Mouse (Mus musculus): ENCODE measurements around the gene Mrpl4. TPM values are rescaled to one million over a fixed set of nuclear protein-coding genes. Genes with fewer than 3 reads are reported as not detected.

Gene Mrpl4
- polyA plus RNA-seq, 1 experiment from 2014 or later: 151 TPM

DNA sequence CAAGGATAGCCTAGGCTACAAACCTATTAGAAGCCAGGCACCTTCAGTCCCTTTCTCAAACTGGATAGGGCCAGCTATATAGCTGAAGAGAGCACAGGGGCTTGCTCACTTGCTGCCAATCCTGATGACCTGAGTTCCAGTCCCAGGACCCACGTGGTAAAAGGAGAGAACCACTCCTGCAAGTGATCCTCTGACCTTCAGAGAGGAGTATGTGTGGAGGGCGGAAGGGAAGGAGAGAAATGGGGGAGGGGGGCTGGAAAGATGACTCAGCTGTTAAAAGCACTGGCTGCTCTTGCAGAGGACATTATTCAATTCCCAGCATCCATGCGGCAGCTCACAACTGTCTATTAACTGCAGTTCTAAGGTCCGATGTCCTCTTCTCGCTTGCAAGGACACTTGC lies 23.4 kb upstream of the Mrpl4 start:
- no peak for ATAC-seq (replicated peaks; ENCODE audit: low FRiP score, low TSS enrichment, low read depth)
- Histone ChIP-seq H3K4me3 (ENCODE audit: low read depth, low read length) (no peak overlapping the region), H3K9me3 (ENCODE audit: control insufficient read depth, low read length) (no peaks in the 10 kb centered on the region), H3K4me2 (ENCODE audit: low read length) (no peak overlapping the region), H3K36me3 (ENCODE audit: control insufficient read depth, insufficient read depth, low read length) (no peaks in the 10 kb centered on the region), H3K27me3 (replicated peaks; ENCODE audit: control insufficient read depth, insufficient read depth, low read length) (no peaks in the 10 kb centered on the region), H3K4me1 (replicated peaks; ENCODE audit: control insufficient read depth, insufficient read depth, low read length) (peaks cover 23% of the 10 kb centered on the region), H3K9ac (ENCODE audit: low read length) (no peak overlapping the region), H3K27ac (ENCODE audit: low read depth) (0 out of 2 replicates have a peak overlapping the region, but pooled peaks have one; percentile 0)
- no peak for DNase-seq (ENCODE audit: low spot score)
- WGBS: 54% methylated on average over 5 of the region's 5 CpGs

DNA sequence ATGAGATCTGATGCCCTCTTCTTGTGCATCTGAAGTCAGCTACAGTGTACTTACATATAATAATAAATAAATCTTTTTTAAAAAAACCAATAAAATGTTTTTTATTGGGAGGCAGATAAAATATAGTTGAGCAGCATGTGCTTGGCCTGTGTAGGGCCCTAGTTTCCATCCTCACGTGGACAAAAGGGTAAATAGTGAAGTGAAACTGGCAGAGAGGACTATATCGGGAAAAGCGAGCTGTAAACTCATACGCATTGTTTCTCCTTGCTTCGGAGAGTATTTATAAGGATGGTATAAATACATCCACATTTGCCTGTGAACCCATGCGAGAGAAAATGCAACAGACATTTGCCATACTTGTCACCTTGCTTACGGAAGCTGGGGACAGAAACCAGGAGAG lies 22.8 kb upstream of the Mrpl4 start:
- H3K27ac ChIP-seq (ENCODE audit: low read depth): no peak overlapping the region
- H3K9me3 ChIP-seq (ENCODE audit: control insufficient read depth, low read length): no peaks in the 10 kb centered on the region
- ATAC-seq (replicated peaks; ENCODE audit: low FRiP score, low TSS enrichment, low read depth): no peak
- H3K4me2 ChIP-seq (ENCODE audit: low read length): no peak overlapping the region
- DNase-seq (ENCODE audit: low spot score): no peak
- H3K9ac ChIP-seq (ENCODE audit: low read length): no peak overlapping the region
- 79% methylated on average over 7 of the region's 7 CpGs for WGBS
- H3K4me1 ChIP-seq (replicated peaks; ENCODE audit: control insufficient read depth, insufficient read depth, low read length): peaks cover 18% of the 10 kb centered on the region
- H3K27me3 ChIP-seq (replicated peaks; ENCODE audit: control insufficient read depth, insufficient read depth, low read length): no peaks in the 10 kb centered on the region
- no peaks in the 10 kb centered on the region for H3K36me3 ChIP-seq (ENCODE audit: control insufficient read depth, insufficient read depth, low read length)
- no peak overlapping the region for H3K4me3 ChIP-seq (ENCODE audit: low read depth, low read length)

DNA sequence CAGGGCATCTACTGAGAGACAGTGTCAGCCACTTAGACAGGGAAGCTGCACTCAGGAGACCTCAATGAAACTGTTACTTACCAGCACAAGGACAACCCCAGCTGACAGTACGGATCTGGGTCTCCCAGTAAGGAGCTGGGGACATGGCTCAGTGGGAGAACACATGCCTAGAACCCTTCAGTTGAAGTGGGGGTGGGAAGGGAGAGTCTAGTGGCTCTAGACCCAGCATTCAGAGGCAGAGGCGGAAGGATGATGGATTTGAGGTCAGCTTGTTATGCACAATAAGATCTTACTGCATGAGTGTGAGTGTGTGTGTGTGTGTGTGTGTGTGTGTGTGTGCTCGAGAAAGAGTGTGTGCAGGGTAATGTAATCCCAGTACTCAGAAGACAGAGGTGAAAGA lies 20.4 kb upstream of the Mrpl4 start:
- Histone ChIP-seq H3K4me1 (replicated peaks; ENCODE audit: control insufficient read depth, insufficient read depth, low read length) (peaks cover 18% of the 10 kb centered on the region), H3K27me3 (replicated peaks; ENCODE audit: control insufficient read depth, insufficient read depth, low read length) (no peaks in the 10 kb centered on the region), H3K9me3 (ENCODE audit: control insufficient read depth, low read length) (no peaks in the 10 kb centered on the region), H3K4me3 (ENCODE audit: low read depth, low read length) (no peak overlapping the region), H3K4me2 (ENCODE audit: low read length) (no peak overlapping the region), H3K36me3 (ENCODE audit: control insufficient read depth, insufficient read depth, low read length) (no peaks in the 10 kb centered on the region), H3K27ac (ENCODE audit: low read depth) (no peak overlapping the region), H3K9ac (ENCODE audit: low read length) (no peak overlapping the region)
- ATAC-seq (replicated peaks; ENCODE audit: low FRiP score, low TSS enrichment, low read depth): no peak
- 65% methylated on average over 3 of the region's 3 CpGs for WGBS
- DNase-seq (ENCODE audit: low spot score): no peak

DNA sequence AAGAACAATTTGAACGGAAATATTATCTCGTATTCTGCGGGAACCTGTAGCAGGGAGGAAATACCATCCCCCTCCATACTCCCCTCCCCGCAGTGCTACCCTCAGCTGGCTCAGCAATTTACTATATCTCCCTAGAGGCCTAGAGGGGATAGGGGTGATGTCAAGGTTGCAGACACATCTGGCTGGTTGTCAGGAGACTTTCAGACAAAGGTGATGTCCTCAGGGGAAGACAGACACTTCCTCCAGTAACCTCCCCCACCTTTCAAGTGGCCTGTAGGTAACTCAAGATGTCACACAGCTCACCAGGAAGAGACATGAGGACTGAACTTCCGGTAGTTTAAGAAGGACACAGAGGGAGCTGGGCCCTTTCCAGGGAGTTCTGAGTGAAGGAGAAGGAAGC lies 19.4 kb upstream of the Mrpl4 start:
- Histone ChIP-seq H3K27me3 (replicated peaks; ENCODE audit: control insufficient read depth, insufficient read depth, low read length) (no peaks in the 10 kb centered on the region), H3K27ac (ENCODE audit: low read depth) (no peak overlapping the region), H3K4me2 (ENCODE audit: low read length) (no peak overlapping the region), H3K9ac (ENCODE audit: low read length) (no peak overlapping the region), H3K36me3 (ENCODE audit: control insufficient read depth, insufficient read depth, low read length) (no peaks in the 10 kb centered on the region), H3K9me3 (ENCODE audit: control insufficient read depth, low read length) (no peaks in the 10 kb centered on the region), H3K4me3 (ENCODE audit: low read depth, low read length) (no peak overlapping the region), H3K4me1 (replicated peaks; ENCODE audit: control insufficient read depth, insufficient read depth, low read length) (peaks cover 25% of the 10 kb centered on the region)
- WGBS: 45% methylated on average over 5 of the region's 5 CpGs
- DNase-seq (ENCODE audit: low spot score) (no peak), ATAC-seq (replicated peaks; ENCODE audit: low FRiP score, low TSS enrichment, low read depth) (no peak)

DNA sequence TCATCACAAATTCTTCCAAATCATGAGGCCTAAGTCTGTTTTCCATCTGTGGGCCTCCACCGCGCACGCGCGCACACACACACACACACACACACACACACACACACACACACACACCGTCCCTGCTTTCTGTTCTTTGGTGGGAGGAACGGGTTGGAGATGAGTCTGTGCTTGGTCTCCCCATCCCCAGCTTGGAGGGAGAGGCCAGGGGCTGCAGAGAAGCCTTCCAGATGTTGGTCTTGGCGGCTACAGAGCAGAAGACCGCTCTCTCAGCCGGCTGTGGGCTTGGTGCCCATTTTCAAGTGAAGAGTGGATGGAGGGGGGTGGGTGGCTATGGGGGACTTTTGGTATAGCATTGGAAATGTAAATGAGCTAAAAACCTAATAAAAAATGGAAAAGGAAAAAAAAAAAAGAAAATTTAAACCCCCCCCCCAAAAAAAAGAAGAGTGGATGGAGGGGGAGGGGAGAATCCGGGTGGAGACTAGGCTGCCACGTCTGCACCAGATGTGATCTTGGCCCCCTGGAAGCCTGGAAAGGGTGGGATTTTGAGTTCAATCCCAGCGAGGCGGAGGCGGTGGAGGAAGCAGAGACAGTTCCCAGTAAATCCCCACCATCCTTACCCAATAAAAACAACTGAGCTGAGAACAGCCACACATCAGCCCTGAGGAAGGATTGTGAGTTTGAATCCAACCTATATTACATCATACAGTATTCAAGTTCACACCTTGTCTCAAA lies 15.4 kb upstream of the Mrpl4 start:
- peak; percentile 79 for DNase-seq (ENCODE audit: low spot score)
- Histone ChIP-seq H3K27ac (ENCODE audit: low read depth) (peak overlapping the region; percentile 78), H3K36me3 (ENCODE audit: control insufficient read depth, insufficient read depth, low read length) (no peaks in the 10 kb centered on the region), H3K4me2 (ENCODE audit: low read length) (peak overlapping the region; percentile 6; the same call in 1 of the 2 replicates), H3K4me1 (replicated peaks; ENCODE audit: control insufficient read depth, insufficient read depth, low read length) (peaks cover 30% of the 10 kb centered on the region), H3K27me3 (replicated peaks; ENCODE audit: control insufficient read depth, insufficient read depth, low read length) (no peaks in the 10 kb centered on the region), H3K9ac (ENCODE audit: low read length) (no peak overlapping the region), H3K9me3 (ENCODE audit: control insufficient read depth, low read length) (no peaks in the 10 kb centered on the region), H3K4me3 (ENCODE audit: low read depth, low read length) (no peak overlapping the region)
- 41% methylated on average over 15 of the region's 15 CpGs for WGBS
- peak; percentile 72 for ATAC-seq (replicated peaks; ENCODE audit: low FRiP score, low TSS enrichment, low read depth)

DNA sequence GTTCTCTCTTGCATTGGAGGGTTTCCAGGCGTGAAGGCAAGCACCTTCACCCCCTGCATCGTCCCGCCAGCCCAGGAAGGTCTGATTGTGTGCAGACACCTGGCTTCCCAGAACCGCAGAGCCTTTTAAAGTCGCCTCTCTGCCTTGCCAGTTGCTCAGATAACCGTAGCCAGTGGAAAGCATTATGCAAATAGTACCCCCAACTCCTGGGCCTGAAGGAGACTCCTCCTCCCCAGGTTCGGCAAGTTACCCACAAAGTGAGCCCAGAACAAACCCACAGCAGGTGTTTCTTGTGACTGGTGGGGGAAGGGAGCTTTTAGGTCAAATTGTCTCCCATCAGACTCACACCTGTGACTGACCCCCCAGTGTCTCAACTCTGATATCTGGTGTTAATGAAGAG lies 14.6 kb upstream of the Mrpl4 start:
- H3K9ac ChIP-seq (ENCODE audit: low read length): no peak overlapping the region
- H3K27ac ChIP-seq (ENCODE audit: low read depth): peak overlapping the region; percentile 78
- no peak for DNase-seq (ENCODE audit: low spot score)
- 25% methylated on average over 7 of the region's 7 CpGs for WGBS
- no peak for ATAC-seq (replicated peaks; ENCODE audit: low FRiP score, low TSS enrichment, low read depth)
- H3K27me3 ChIP-seq (replicated peaks; ENCODE audit: control insufficient read depth, insufficient read depth, low read length): no peaks in the 10 kb centered on the region
- H3K4me1 ChIP-seq (replicated peaks; ENCODE audit: control insufficient read depth, insufficient read depth, low read length): peaks cover 30% of the 10 kb centered on the region
- no peaks in the 10 kb centered on the region for H3K9me3 ChIP-seq (ENCODE audit: control insufficient read depth, low read length)
- no peak overlapping the region for H3K4me2 ChIP-seq (ENCODE audit: low read length)
- no peak overlapping the region for H3K4me3 ChIP-seq (ENCODE audit: low read depth, low read length)
- no peaks in the 10 kb centered on the region for H3K36me3 ChIP-seq (ENCODE audit: control insufficient read depth, insufficient read depth, low read length)

DNA sequence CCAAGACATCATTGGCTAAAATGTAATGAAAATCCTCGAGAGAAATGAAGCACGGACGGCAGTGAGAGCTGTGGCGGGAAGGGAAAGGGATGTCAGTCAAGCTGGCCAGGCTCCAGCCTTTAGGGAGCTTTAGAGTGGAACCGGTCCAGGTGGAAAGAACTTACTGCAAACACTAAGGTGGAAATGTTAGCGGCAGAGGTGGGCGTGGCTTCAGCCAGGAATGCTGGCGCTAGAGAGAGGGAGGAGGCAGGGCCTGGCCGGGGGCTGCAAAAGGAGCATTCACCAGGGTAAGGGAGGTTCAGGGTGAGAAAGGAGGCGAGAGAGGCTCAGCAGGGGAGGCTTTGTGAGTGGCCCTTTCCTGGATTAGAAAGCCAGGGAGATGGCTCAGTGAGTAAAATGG lies 11.7 kb upstream of the Mrpl4 start:
- H3K9me3 ChIP-seq (ENCODE audit: control insufficient read depth, low read length): no peaks in the 10 kb centered on the region
- H3K27ac ChIP-seq (ENCODE audit: low read depth): no peak overlapping the region
- H3K4me2 ChIP-seq (ENCODE audit: low read length): peak overlapping the region; percentile 34
- peaks cover 25% of the 10 kb centered on the region for H3K4me1 ChIP-seq (replicated peaks; ENCODE audit: control insufficient read depth, insufficient read depth, low read length)
- ATAC-seq (replicated peaks; ENCODE audit: low FRiP score, low TSS enrichment, low read depth): no peak
- H3K9ac ChIP-seq (ENCODE audit: low read length): no peak overlapping the region
- WGBS: 7% methylated on average over 10 of the region's 10 CpGs
- no peak overlapping the region for H3K4me3 ChIP-seq (ENCODE audit: low read depth, low read length)
- DNase-seq (ENCODE audit: low spot score): peak; percentile 68
- no peaks in the 10 kb centered on the region for H3K36me3 ChIP-seq (ENCODE audit: control insufficient read depth, insufficient read depth, low read length)
- no peaks in the 10 kb centered on the region for H3K27me3 ChIP-seq (replicated peaks; ENCODE audit: control insufficient read depth, insufficient read depth, low read length)

DNA sequence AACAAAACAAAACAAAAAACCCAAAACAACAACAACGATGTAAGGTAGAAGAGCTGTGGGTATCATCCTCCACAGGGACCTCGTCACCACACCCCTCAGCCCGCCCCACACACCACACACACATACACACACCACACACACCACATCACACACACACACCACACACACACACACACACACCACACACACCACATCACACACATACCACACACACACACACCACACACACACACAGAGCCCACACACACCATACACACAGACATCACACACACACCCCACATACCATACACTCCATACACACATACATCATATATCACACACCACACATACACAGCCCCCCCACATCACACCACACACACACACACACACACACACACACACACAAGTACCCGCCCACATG lies 11.0 kb upstream of the Mrpl4 start:
- no peaks in the 10 kb centered on the region for H3K27me3 ChIP-seq (replicated peaks; ENCODE audit: control insufficient read depth, insufficient read depth, low read length)
- peaks cover 18% of the 10 kb centered on the region for H3K4me1 ChIP-seq (replicated peaks; ENCODE audit: control insufficient read depth, insufficient read depth, low read length)
- ATAC-seq (replicated peaks; ENCODE audit: low FRiP score, low TSS enrichment, low read depth): no peak
- 97% methylated on average over 4 of the region's 4 CpGs for WGBS
- no peaks in the 10 kb centered on the region for H3K36me3 ChIP-seq (ENCODE audit: control insufficient read depth, insufficient read depth, low read length)
- no peak overlapping the region for H3K4me2 ChIP-seq (ENCODE audit: low read length)
- no peak overlapping the region for H3K27ac ChIP-seq (ENCODE audit: low read depth)
- DNase-seq (ENCODE audit: low spot score): no peak
- no peaks in the 10 kb centered on the region for H3K9me3 ChIP-seq (ENCODE audit: control insufficient read depth, low read length)
- H3K9ac ChIP-seq (ENCODE audit: low read length): no peak overlapping the region
- H3K4me3 ChIP-seq (ENCODE audit: low read depth, low read length): no peak overlapping the region
